Mouse (Mus musculus): ENCODE data around the gene Dido1.

- TF ChIP-seq CTCF (IDR thresholded peaks at IDR 0.05; ENCODE audit: low read depth) (no peak), EP300 (IDR thresholded peaks at IDR 0.05; ENCODE audit: low read depth) (no peak)
Measured at GRCm38 (mm10) chr2:180735232-180735631, 25.4 kb upstream of the Dido1 start.

Measured in heart, postnatal 0 days (tissue).